Mouse (Mus musculus) kidney, postnatal 0 days (tissue): Measurements from ENCODE around the gene Gprin2. TPM values are rescaled to one million over a fixed set of nuclear protein-coding genes. Genes with fewer than 3 reads are reported as not detected.

Experiments used
- ATAC-seq: fragments of 200-750 bp; cut with Nextera tagmentation; replicated peaks from 2 replicates; pipeline ENCODE4 v1.8.0; 2017; ENCODE audit warnings: low read depth, moderate number of reproducible peaks, moderate TSS enrichment, moderate library complexity; ENCODE audit not compliant: low FRiP score
- DNase-seq: peaks from one replicate; pipeline ENCODE4 v3.0.0-alpha.2; 2016; ENCODE audit warnings: low spot score
- H3K27ac ChIP-seq: fragments of 300-500 bp; sonication (generic); 2 replicates; pipeline ENCODE4 v1.5.1; 2014; ENCODE audit warnings: mild to moderate bottlenecking
- H3K27me3 ChIP-seq: fragments of 300-500 bp; sonication (generic); 2 replicates; pipeline ENCODE4 v1.6.1; 2014; ENCODE audit warnings: low read length, mixed read lengths; ENCODE audit not compliant: insufficient read depth
- H3K36me3 ChIP-seq: fragments of 300-500 bp; sonication (generic); 2 replicates; pipeline ENCODE4 v1.6.1; 2014; ENCODE audit warnings: low read length, mixed read lengths; ENCODE audit not compliant: insufficient read depth
- H3K4me1 ChIP-seq: fragments of 300-500 bp; sonication (generic); replicated peaks from 2 replicates; pipeline ENCODE4 v1.6.1; 2014; ENCODE audit warnings: antibody characterized with exemption, low read length, mixed read lengths; ENCODE audit not compliant: insufficient read depth
- H3K4me2 ChIP-seq: fragments of 300-500 bp; sonication (generic); 2 replicates; pipeline ENCODE4 v1.6.1; 2014; ENCODE audit warnings: mild to moderate bottlenecking, low read length, moderate library complexity, mixed read lengths
- H3K4me3 ChIP-seq: fragments of 300-500 bp; sonication (generic); replicated peaks from 2 replicates; pipeline ENCODE4 v1.5.1; 2014; ENCODE audit warnings: low read depth, low read length
- H3K9ac ChIP-seq: fragments of 300-500 bp; sonication (generic); 2 replicates; pipeline ENCODE4 v1.6.1; 2014; ENCODE audit warnings: low read depth, low read length
- H3K9me3 ChIP-seq: fragments of 300-500 bp; sonication (generic); replicated peaks from 2 replicates; pipeline ENCODE4 v1.6.1; 2016; ENCODE audit warnings: low read length, inconsistent platforms, mixed read lengths
- CTCF ChIP-seq: IDR thresholded peaks from 2 replicates; pipeline ENCODE4 v1.5.1; 2016; ENCODE audit warnings: antibody characterized with exemption, low read depth, mild to moderate bottlenecking, moderate library complexity
- WGBS: fragments of 180-500 bp; shearing (Covaris S2); extraction: QIAGEN DNeasy Blood & Tissue Kit; methylation state at CpG from one replicate; pipeline ENCODE4 v1.1.7; 2014; 5-methylcytosine and 5-hydroxymethylcytosine counted together
- polyA plus RNA-seq: library from polyadenylated mRNA; unstranded; fragments of >200 nt; fragmentation: Nextera tagmentation; extraction: Ambion mirVana; gene quantifications from 2 replicates; pipeline ENCODE4 v1.2.1, GENCODE M21; 2015

Gprin2 gene
- polyA plus RNA-seq, 1 experiment from 2014 or later, result 0.79 TPM

GRCm38 (mm10) chr14:34154601-34155337 lies 46.7 kb downstream of the Gprin2 start:
- no peaks in the 10 kb centered on the region for H3K27me3 ChIP-seq
- no peaks in the 10 kb centered on the region; the same call in 1 of the 2 replicates for H3K4me1 ChIP-seq
- H3K36me3 ChIP-seq, result no peaks in the 10 kb centered on the region
- peak; percentile 82 for TF ChIP-seq CTCF
- H3K4me2 ChIP-seq, result no peak overlapping the region
- no peak overlapping the region for H3K4me3 ChIP-seq
- no peak overlapping the region for H3K27ac ChIP-seq
- H3K9ac ChIP-seq, result no peak overlapping the region
- peak; percentile 87 for DNase-seq
- ATAC-seq, result peak; percentile 67
- no peaks in the 10 kb centered on the region for H3K9me3 ChIP-seq
- WGBS, result 37% methylated on average over 9 of the region's 9 CpGs

DNA sequence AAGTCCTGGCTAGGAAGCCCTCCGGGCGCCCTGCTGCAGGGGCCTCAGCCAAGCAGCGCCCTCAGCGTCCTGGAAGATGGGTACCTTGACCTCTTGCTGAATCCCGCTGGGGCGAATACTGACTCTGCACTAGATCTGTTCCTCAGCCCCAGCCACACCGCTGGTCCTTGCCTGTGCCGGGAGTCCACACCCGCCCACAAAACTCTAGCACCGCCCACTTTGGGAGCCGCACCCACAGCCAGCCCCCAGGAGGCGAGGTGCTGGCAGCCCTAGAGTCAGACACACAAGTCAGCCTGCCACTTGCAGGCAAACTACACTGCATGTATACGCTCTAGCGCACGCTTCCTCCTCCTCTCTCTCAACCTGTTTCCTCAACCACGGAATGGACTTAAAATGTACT lies 49.1 kb downstream of the Gprin2 start, which contains the start of gene Npy4r:
TSS of gene Npy4r (minus strand) at position 148 of the 400 bp plus-strand sequence.
- no peaks in the 10 kb centered on the region; the same call in 1 of the 2 replicates for H3K4me1 ChIP-seq
- H3K36me3 ChIP-seq, result no peaks in the 10 kb centered on the region
- WGBS, result 6% methylated on average over 16 of the region's 16 CpGs
- TF ChIP-seq CTCF, result no peak; the same call in 1 of the 2 replicates
- DNase-seq, result peak; percentile 71
- no peak within 1 kb of the TSS for H3K9ac ChIP-seq
- H3K27me3 ChIP-seq, result no peaks in the 10 kb centered on the region
- H3K4me2 ChIP-seq, result peak within 1 kb of the TSS; percentile 48
- no peak within 1 kb of the TSS for H3K4me3 ChIP-seq
- ATAC-seq, result peak; percentile 81
- H3K9me3 ChIP-seq, result no peaks in the 10 kb centered on the region
- H3K27ac ChIP-seq, result no peak within 1 kb of the TSS

DNA sequence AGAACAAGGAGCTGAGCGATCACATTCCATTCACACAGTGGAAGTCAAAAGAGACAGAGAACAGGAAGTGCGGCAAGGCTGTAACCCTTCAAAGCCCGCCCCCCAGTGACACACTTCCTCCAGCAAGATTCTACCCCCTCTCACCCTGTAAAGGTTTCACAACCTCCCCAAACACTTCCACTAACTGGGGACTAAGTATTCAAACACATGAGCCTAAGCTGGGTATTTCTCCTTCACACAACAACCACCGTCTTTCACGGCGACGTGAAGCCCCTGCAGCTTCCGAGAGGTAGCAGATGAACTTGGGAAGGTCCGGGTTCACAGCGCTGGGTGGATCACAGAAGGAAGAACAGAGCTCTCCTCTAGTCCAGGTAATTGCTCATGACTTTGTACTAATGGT lies 58.5 kb downstream of the Gprin2 start:
- Histone ChIP-seq H3K4me2 (no peak overlapping the region), H3K9me3 (no peaks in the 10 kb centered on the region)
- 91% methylated on average over 10 of the region's 10 CpGs for WGBS

GRCm38 (mm10) chr14:34142316-34142715 lies 59.1 kb downstream of the Gprin2 start:
- Histone ChIP-seq H3K9ac (no peak overlapping the region), H3K27me3 (no peaks in the 10 kb centered on the region), H3K9me3 (no peaks in the 10 kb centered on the region), H3K27ac (no peak overlapping the region), H3K36me3 (no peaks in the 10 kb centered on the region), H3K4me1 (no peaks in the 10 kb centered on the region), H3K4me2 (no peak overlapping the region), H3K4me3 (no peak overlapping the region)
- DNase-seq (no peak), ATAC-seq (no peak)
- TF ChIP-seq CTCF, result no peak
- 67% methylated on average over 1 of the region's 1 CpGs for WGBS

More for the DNA sequence above, 58.5 kb downstream of the Gprin2 start:
- TF ChIP-seq CTCF, result no peak
- no peak overlapping the region for H3K27ac ChIP-seq
- no peaks in the 10 kb centered on the region for H3K27me3 ChIP-seq
- no peak overlapping the region for H3K4me3 ChIP-seq
- ATAC-seq (no peak), DNase-seq (no peak)
- no peaks in the 10 kb centered on the region for H3K36me3 ChIP-seq
- no peaks in the 10 kb centered on the region for H3K4me1 ChIP-seq
- H3K9ac ChIP-seq, result no peak overlapping the region

DNA sequence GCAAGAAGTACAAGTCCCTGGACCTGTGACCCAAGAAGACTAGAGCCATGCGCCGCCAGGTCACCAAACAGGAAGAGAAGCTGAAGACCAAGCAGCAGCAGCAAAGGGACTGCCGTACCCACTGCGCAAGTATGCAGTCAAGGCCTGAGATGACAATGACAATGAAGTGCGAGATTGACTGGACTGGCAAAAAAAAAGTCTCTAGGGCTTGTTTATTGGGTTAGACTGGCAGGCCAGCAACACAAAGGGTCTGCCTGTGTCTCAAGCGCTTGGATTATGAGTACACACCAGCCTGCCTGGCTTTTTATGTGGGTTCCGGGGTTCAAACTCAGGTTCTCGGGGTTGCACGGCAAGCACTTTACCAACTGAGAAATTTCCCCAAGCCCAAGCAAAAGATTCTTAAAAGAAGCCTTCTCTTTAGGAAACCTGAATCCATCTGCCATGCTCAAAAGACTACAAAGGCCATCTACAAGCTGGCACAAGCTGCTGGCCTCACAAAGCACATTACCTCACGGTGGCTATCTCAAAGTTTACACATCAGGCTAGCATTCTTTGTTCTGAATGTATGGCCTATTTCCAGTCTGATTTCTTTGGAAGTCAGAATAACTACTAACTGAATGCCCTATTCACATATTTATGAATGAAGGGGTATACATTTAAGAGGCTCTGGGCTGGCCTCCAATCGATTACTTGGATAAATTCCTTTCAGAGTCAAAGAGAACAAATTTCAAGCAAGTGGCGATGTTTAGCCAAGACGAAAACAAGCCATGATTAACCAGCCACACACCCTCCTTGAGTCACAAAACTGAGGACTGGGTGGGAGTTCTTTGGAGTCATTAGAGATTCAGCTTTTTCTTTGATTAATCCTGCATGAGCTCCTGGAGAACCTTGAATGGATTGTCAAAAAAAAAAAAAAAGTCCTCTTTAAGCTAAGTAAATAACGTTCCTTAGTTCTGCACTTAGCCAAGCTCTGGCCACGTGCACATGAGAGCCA lies 61.5 kb downstream of the Gprin2 start:
- DNase-seq (no peak), ATAC-seq (no peak)
- no peak overlapping the region for H3K27ac ChIP-seq
- no peak overlapping the region for H3K9ac ChIP-seq
- no peaks in the 10 kb centered on the region for H3K9me3 ChIP-seq
- no peak for TF ChIP-seq CTCF
- H3K36me3 ChIP-seq, result no peaks in the 10 kb centered on the region
- no peak overlapping the region for H3K4me3 ChIP-seq
- H3K27me3 ChIP-seq, result no peaks in the 10 kb centered on the region
- no peak overlapping the region for H3K4me2 ChIP-seq
- H3K4me1 ChIP-seq, result no peaks in the 10 kb centered on the region
- WGBS, result 88% methylated on average over 15 of the region's 15 CpGs

Other genes starting within 250 kb of the Gprin2 start
- not detected in 2 replicates for gene Rbp3, start 247.7 kb downstream of the Gprin2 start, polyA plus RNA-seq
- gene Zfp488, start 222.9 kb downstream of the Gprin2 start, polyA plus RNA-seq, result not detected in 2 replicates
- not detected in 2 replicates for gene Gm30083, start 186.5 kb downstream of the Gprin2 start, polyA plus RNA-seq
- gene Gm5460, start 184.9 kb downstream of the Gprin2 start, polyA plus RNA-seq, result not detected in 2 replicates
- gene Antxrl, start 148.9 kb downstream of the Gprin2 start, polyA plus RNA-seq, result not detected in 2 replicates
- 1.4 and 2.2 TPM in 2 replicates for gene Anxa8, start 115.7 kb downstream of the Gprin2 start, polyA plus RNA-seq
- gene A630023A22Rik, start 98.9 kb downstream of the Gprin2 start, polyA plus RNA-seq, result not detected in 2 replicates
- 0.09 and 0.19 TPM in 2 replicates for gene Npy4r, start 49.2 kb downstream of the Gprin2 start, polyA plus RNA-seq
- 0.76 and 0.80 TPM in 2 replicates for gene Syt15, start 17.9 kb upstream of the Gprin2 start, polyA plus RNA-seq
- gene Shld2, start 108.8 kb upstream of the Gprin2 start, polyA plus RNA-seq, result 11.5 and 11.8 TPM in 2 replicates
- 160 and 161 TPM in 2 replicates for gene Glud1, start 109.1 kb upstream of the Gprin2 start, polyA plus RNA-seq
- 8.1 and 15.2 TPM in 2 replicates for gene Fam25c, start 153.8 kb upstream of the Gprin2 start, polyA plus RNA-seq
- 5.3 and 5.5 TPM in 2 replicates for gene Sncg, start 173.1 kb upstream of the Gprin2 start, polyA plus RNA-seq
- 16.2 and 17.1 TPM in 2 replicates for gene Mmrn2, start 173.8 kb upstream of the Gprin2 start, polyA plus RNA-seq